Mouse (Mus musculus): Measurements from ENCODE around the gene Acvr1.

Gene Acvr1

GRCm38 (mm10) chr2:58415037-58415436 is 151.9 kb downstream of the Acvr1 start:
- DNase-seq (ENCODE audit: low spot score), result no peak

GRCm38 (mm10) chr2:58408926-58409634 is 157.9 kb downstream of the Acvr1 start:
- no peak for DNase-seq (ENCODE audit: low spot score)

- no peak for DNase-seq (ENCODE audit: low spot score)
Measured at GRCm38 (mm10) chr2:58403481-58403880, 163.5 kb downstream of the Acvr1 start.

GRCm38 (mm10) chr2:58388601-58389000 is 178.4 kb downstream of the Acvr1 start:
- DNase-seq (ENCODE audit: low spot score), result no peak

- DNase-seq (ENCODE audit: low spot score), result no peak
Measured at GRCm38 (mm10) chr2:58380020-58380419, 186.9 kb downstream of the Acvr1 start.

GRCm38 (mm10) chr2:58379475-58379874 is 187.5 kb downstream of the Acvr1 start:
- DNase-seq (ENCODE audit: low spot score), result no peak

- no peak for DNase-seq (ENCODE audit: low spot score)
Measured at GRCm38 (mm10) chr2:58377417-58378130, 189.4 kb downstream of the Acvr1 start.

GRCm38 (mm10) chr2:58366196-58366595 is 200.8 kb downstream of the Acvr1 start:
- DNase-seq (ENCODE audit: low spot score), result no peak

GRCm38 (mm10) chr2:58361361-58362046 is 205.5 kb downstream of the Acvr1 start:
- DNase-seq (ENCODE audit: low spot score), result no peak

GRCm38 (mm10) chr2:58358132-58358460 is 208.9 kb downstream of the Acvr1 start:
- no peak for DNase-seq (ENCODE audit: low spot score)

- DNase-seq (ENCODE audit: low spot score), result peak; percentile 1
Measured at GRCm38 (mm10) chr2:58357414-58358131, 209.4 kb downstream of the Acvr1 start, which contains the start of gene Acvr1c. TSS of gene Acvr1c (minus strand) at chr2:58357895.

GRCm38 (mm10) chr2:58357068-58357413 is 209.9 kb downstream of the Acvr1 start:
- DNase-seq (ENCODE audit: low spot score), result no peak

- DNase-seq (ENCODE audit: low spot score), result no peak
Measured at GRCm38 (mm10) chr2:58354389-58354788, 212.6 kb downstream of the Acvr1 start.

GRCm38 (mm10) chr2:58352846-58353245 is 214.1 kb downstream of the Acvr1 start:
- DNase-seq (ENCODE audit: low spot score), result no peak

- DNase-seq (ENCODE audit: low spot score), result no peak
Measured at GRCm38 (mm10) chr2:58350657-58351056, 216.3 kb downstream of the Acvr1 start.

All from yolk sac, embryonic 10.5 days (tissue).